Mouse (Mus musculus): ENCODE data around the gene Styk1. TPM values are rescaled to one million over a fixed set of nuclear protein-coding genes. Genes with fewer than 3 reads are reported as not detected.

Styk1 gene
- polyA plus RNA-seq, 1 experiment from 2014 or later, result 0.31 TPM

GRCm38 (mm10) chr6:131382984-131383337 is 29.6 kb upstream of the Styk1 start:
- Histone ChIP-seq H3K36me3 (peaks cover 33% of the 10 kb centered on the region), H3K27me3 (ENCODE audit: insufficient read depth, poor library complexity, severe bottlenecking) (no peaks in the 10 kb centered on the region), H3K27ac (no peak overlapping the region), H3K9me3 (no peaks in the 10 kb centered on the region), H3K4me1 (replicated peaks) (peaks cover 38% of the 10 kb centered on the region), H3K4me3 (no peak overlapping the region)
- DNase-seq (ENCODE audit: low spot score), result no peak
- 82% methylated on average over 3 of the region's 3 CpGs for WGBS

- Histone ChIP-seq H3K9me3 (no peaks in the 10 kb centered on the region), H3K4me3 (no peak overlapping the region), H3K36me3 (peaks cover 39% of the 10 kb centered on the region), H3K27ac (no peak overlapping the region), H3K4me1 (replicated peaks) (peaks cover 37% of the 10 kb centered on the region), H3K27me3 (ENCODE audit: insufficient read depth, poor library complexity, severe bottlenecking) (no peaks in the 10 kb centered on the region)
- DNase-seq (ENCODE audit: low spot score), result no peak
- 66% methylated on average over 14 of the region's 14 CpGs for WGBS
These were observed 29.0 kb upstream of the Styk1 start for GRCm38 (mm10) chr6:131382232-131382983.

- 95% methylated on average over 18 of the region's 18 CpGs for WGBS
- Histone ChIP-seq H3K27ac (no peak overlapping the region), H3K4me1 (replicated peaks) (peaks cover 14% of the 10 kb centered on the region), H3K4me3 (no peak overlapping the region), H3K36me3 (peaks cover 73% of the 10 kb centered on the region), H3K27me3 (ENCODE audit: insufficient read depth, poor library complexity, severe bottlenecking) (no peaks in the 10 kb centered on the region), H3K9me3 (no peaks in the 10 kb centered on the region)
- no peak for DNase-seq (ENCODE audit: low spot score)
These were observed 25.5 kb upstream of the Styk1 start for GRCm38 (mm10) chr6:131378858-131379428.

- Histone ChIP-seq H3K4me3 (no peak overlapping the region), H3K4me1 (replicated peaks) (0 out of 2 replicates have a peak, but pooled peaks cover 4% of the 10 kb centered on the region), H3K27me3 (ENCODE audit: insufficient read depth, poor library complexity, severe bottlenecking) (no peaks in the 10 kb centered on the region), H3K9me3 (no peaks in the 10 kb centered on the region), H3K36me3 (peaks cover 88% of the 10 kb centered on the region), H3K27ac (no peak overlapping the region)
- WGBS, result 96% methylated on average over 5 of the region's 5 CpGs
- DNase-seq (ENCODE audit: low spot score), result no peak
These were observed 24.0 kb upstream of the Styk1 start for GRCm38 (mm10) chr6:131377378-131377777.

- H3K36me3 ChIP-seq, result peaks cover 99% of the 10 kb centered on the region
- no peaks in the 10 kb centered on the region for H3K4me1 ChIP-seq (replicated peaks)
- no peak overlapping the region for H3K27ac ChIP-seq
- 92% methylated on average over 13 of the region's 13 CpGs for whole genome bisulfite sequencing
- no peaks in the 10 kb centered on the region for H3K27me3 ChIP-seq (ENCODE audit: insufficient read depth, poor library complexity, severe bottlenecking)
- no peak for DNase-seq (ENCODE audit: low spot score)
- no peak overlapping the region for H3K4me3 ChIP-seq
- no peaks in the 10 kb centered on the region for H3K9me3 ChIP-seq
These were observed 21.4 kb upstream of the Styk1 start for GRCm38 (mm10) chr6:131374594-131375340.

- Histone ChIP-seq H3K27ac (no peak overlapping the region), H3K36me3 (peaks cover 99% of the 10 kb centered on the region), H3K4me1 (replicated peaks) (no peaks in the 10 kb centered on the region), H3K9me3 (no peaks in the 10 kb centered on the region), H3K4me3 (no peak overlapping the region), H3K27me3 (ENCODE audit: insufficient read depth, poor library complexity, severe bottlenecking) (no peaks in the 10 kb centered on the region)
- WGBS, result 95% methylated on average over 5 of the region's 5 CpGs
- no peak for DNase-seq (ENCODE audit: low spot score)
These were observed 19.8 kb upstream of the Styk1 start for GRCm38 (mm10) chr6:131373160-131373559.

- WGBS, result 93% methylated on average over 5 of the region's 5 CpGs
- H3K36me3 ChIP-seq, result peaks cover 99% of the 10 kb centered on the region
- DNase-seq (ENCODE audit: low spot score), result no peak
- no peaks in the 10 kb centered on the region for H3K9me3 ChIP-seq
- H3K27ac ChIP-seq, result no peak overlapping the region
- H3K4me3 ChIP-seq, result no peak overlapping the region
- H3K4me1 ChIP-seq (replicated peaks), result no peaks in the 10 kb centered on the region
- H3K27me3 ChIP-seq (ENCODE audit: insufficient read depth, poor library complexity, severe bottlenecking), result no peaks in the 10 kb centered on the region
These were observed 17.4 kb upstream of the Styk1 start for GRCm38 (mm10) chr6:131370767-131371166.

- Histone ChIP-seq H3K4me1 (replicated peaks) (no peaks in the 10 kb centered on the region), H3K27me3 (ENCODE audit: insufficient read depth, poor library complexity, severe bottlenecking) (no peaks in the 10 kb centered on the region), H3K36me3 (peaks cover 99% of the 10 kb centered on the region), H3K4me3 (no peak overlapping the region), H3K9me3 (no peaks in the 10 kb centered on the region), H3K27ac (no peak overlapping the region)
- no peak for DNase-seq (ENCODE audit: low spot score)
- WGBS, result 87% methylated on average over 8 of the region's 8 CpGs
These were observed 16.6 kb upstream of the Styk1 start for GRCm38 (mm10) chr6:131369866-131370616.

GRCm38 (mm10) chr6:131367101-131367500 is 13.7 kb upstream of the Styk1 start:
- WGBS, result 62% methylated on average over 4 of the region's 4 CpGs
- H3K27ac ChIP-seq, result no peak overlapping the region
- no peak overlapping the region for H3K4me3 ChIP-seq
- no peaks in the 10 kb centered on the region for H3K9me3 ChIP-seq
- no peak for DNase-seq (ENCODE audit: low spot score)
- H3K27me3 ChIP-seq (ENCODE audit: insufficient read depth, poor library complexity, severe bottlenecking), result no peaks in the 10 kb centered on the region
- H3K36me3 ChIP-seq, result peaks cover 89% of the 10 kb centered on the region
- H3K4me1 ChIP-seq (replicated peaks), result no peaks in the 10 kb centered on the region

- no peak overlapping the region for H3K27ac ChIP-seq
- no peak overlapping the region for H3K4me3 ChIP-seq
- DNase-seq (ENCODE audit: low spot score), result no peak
- no peaks in the 10 kb centered on the region for H3K27me3 ChIP-seq (ENCODE audit: insufficient read depth, poor library complexity, severe bottlenecking)
- no peaks in the 10 kb centered on the region for H3K4me1 ChIP-seq (replicated peaks)
- WGBS, result 94% methylated on average over 2 of the region's 2 CpGs
- no peaks in the 10 kb centered on the region for H3K9me3 ChIP-seq
- peaks cover 61% of the 10 kb centered on the region for H3K36me3 ChIP-seq
These were observed 11.0 kb upstream of the Styk1 start for GRCm38 (mm10) chr6:131364353-131364752.

- no peak overlapping the region for H3K27ac ChIP-seq
- no peak overlapping the region for H3K4me3 ChIP-seq
- no peak for DNase-seq (ENCODE audit: low spot score)
- 86% methylated on average over 7 of the region's 7 CpGs for WGBS
- H3K27me3 ChIP-seq (ENCODE audit: insufficient read depth, poor library complexity, severe bottlenecking), result no peaks in the 10 kb centered on the region
- H3K4me1 ChIP-seq (replicated peaks), result no peaks in the 10 kb centered on the region
- peaks cover 49% of the 10 kb centered on the region for H3K36me3 ChIP-seq
- no peaks in the 10 kb centered on the region for H3K9me3 ChIP-seq
These were observed 9.8 kb upstream of the Styk1 start for GRCm38 (mm10) chr6:131362987-131363765.

- DNase-seq (ENCODE audit: low spot score), result no peak
- no peaks in the 10 kb centered on the region for H3K9me3 ChIP-seq
- H3K4me3 ChIP-seq, result no peak overlapping the region
- no peaks in the 10 kb centered on the region for H3K4me1 ChIP-seq (replicated peaks)
- WGBS, result 77% methylated on average over 5 of the region's 5 CpGs
- no peak overlapping the region for H3K27ac ChIP-seq
- no peaks in the 10 kb centered on the region for H3K27me3 ChIP-seq (ENCODE audit: insufficient read depth, poor library complexity, severe bottlenecking)
- peaks cover 24% of the 10 kb centered on the region for H3K36me3 ChIP-seq
These were observed 7.3 kb upstream of the Styk1 start for GRCm38 (mm10) chr6:131360693-131361092.
